Mouse (Mus musculus) MEL (cell line): ENCODE data around the gene Exoc4. TPM values are rescaled to one million over a fixed set of nuclear protein-coding genes. Genes with fewer than 3 reads are reported as not detected.
A peak's percentile ranks its signal among the peaks of the same experiment; 100 is the strongest.

Experiments used
- DNase-seq: peaks from one replicate; pipeline ENCODE4 v3.0.0; 2011; ENCODE audit warnings: low read depth, low spot score
- H3K27ac ChIP-seq: 2 replicates; pipeline ENCODE4 v1.5.1; 2012; ENCODE audit warnings: low read depth, mild to moderate bottlenecking, control low read depth, low read length, moderate library complexity; ENCODE audit not compliant: control insufficient read depth
- H3K27me3 ChIP-seq, 2 experiments: fragments of 150-350 bp in 1 of 2; sonication (generic) in 1 of 2; 2 replicates each; pipeline ENCODE4 v1.6.1; 2012; ENCODE audit warnings: low read length in 2 of 2, mild to moderate bottlenecking in 2 of 2, improper control_type of control experiment in 1 of 2, moderate library complexity in 1 of 2; ENCODE audit not compliant: insufficient read depth in 2 of 2, control insufficient read depth in 1 of 2
- H3K36me3 ChIP-seq, 2 experiments: 2 replicates each; pipeline ENCODE4 v1.6.1; 2012 to 2014; ENCODE audit warnings: low read length in 2 of 2, improper control_type of control experiment in 1 of 2, inconsistent platforms in 1 of 2, mild to moderate bottlenecking in 1 of 2; ENCODE audit not compliant: insufficient read depth in 2 of 2, control insufficient read depth in 1 of 2
- H3K4me1 ChIP-seq, 2 experiments: fragments of 150-350 bp in 1 of 2; sonication (generic) in 1 of 2; 2 replicates each; pipeline ENCODE4 v1.6.1; 2012; ENCODE audit warnings: low read length in 2 of 2, improper control_type of control experiment in 1 of 2, mild to moderate bottlenecking in 1 of 2; ENCODE audit not compliant: insufficient read depth in 2 of 2, control insufficient read depth in 1 of 2
- H3K4me3 ChIP-seq, 2 experiments: fragments of 150-350 bp in 1 of 2; sonication (generic) in 1 of 2; 2 replicates each; pipeline ENCODE4 v1.5.1; 2012; ENCODE audit warnings: low read depth in 2 of 2, low read length in 2 of 2, mild to moderate bottlenecking in 2 of 2, moderate library complexity in 2 of 2, control low read depth in 1 of 2, improper control_type of control experiment in 1 of 2; ENCODE audit not compliant: control insufficient read depth in 1 of 2, insufficient read depth in 1 of 2
- H3K79me2 ChIP-seq: 2 replicates; pipeline ENCODE4 v1.6.1; 2012; ENCODE audit warnings: mild to moderate bottlenecking, low read length, moderate library complexity; ENCODE audit not compliant: control insufficient read depth, poor library complexity, insufficient read depth
- H3K9ac ChIP-seq: 2 replicates; pipeline ENCODE4 v1.6.1; 2012; ENCODE audit warnings: low read depth, mild to moderate bottlenecking, control low read depth, low read length, moderate library complexity; ENCODE audit not compliant: control insufficient read depth, poor library complexity, severe bottlenecking
- H3K9me3 ChIP-seq: fragments of 150-350 bp; sonication (generic); replicated peaks from 2 replicates; pipeline ENCODE4 v1.6.1; 2012; ENCODE audit warnings: mild to moderate bottlenecking, low read length, improper control_type of control experiment, moderate library complexity; ENCODE audit not compliant: insufficient read depth
- CTCF ChIP-seq, 3 experiments: IDR thresholded peaks in 2 of 3; conservative IDR thresholded peaks in 1 of 3; 2 replicates each; pipeline ENCODE4 v1.5.1; 2011 to 2012; ENCODE audit warnings: low read length in 3 of 3, low read depth in 2 of 3, mild to moderate bottlenecking in 2 of 3, improper control_type of control experiment in 1 of 3, inconsistent platforms in 1 of 3, mixed read lengths in 1 of 3, moderate library complexity in 1 of 3; ENCODE audit not compliant: control insufficient read depth in 1 of 3, insufficient read depth in 1 of 3, poor library complexity in 1 of 3, severe bottlenecking in 1 of 3
- EP300 ChIP-seq, 2 experiments: IDR thresholded peaks; 2 replicates each; pipeline ENCODE4 v1.6.1; 2011; ENCODE audit warnings: improper control_type of control experiment in 2 of 2, low read length in 2 of 2, low read depth in 1 of 2, mild to moderate bottlenecking in 1 of 2
- ETS1 ChIP-seq: IDR thresholded peaks from 2 replicates; pipeline ENCODE4 v1.6.1; 2012; ENCODE audit warnings: low read depth, mild to moderate bottlenecking, inconsistent platforms, low read length, improper control_type of control experiment, moderate library complexity
- GABPA ChIP-seq: IDR thresholded peaks from 2 replicates; pipeline ENCODE4 v1.6.1; 2012; ENCODE audit warnings: low read depth, mild to moderate bottlenecking, inconsistent platforms, low read length, improper control_type of control experiment, moderate library complexity
- GATA1 ChIP-seq: IDR thresholded peaks from 2 replicates; pipeline ENCODE4 v1.6.1; 2011; ENCODE audit warnings: low read depth, low read length, improper control_type of control experiment
- HCFC1 ChIP-seq: IDR thresholded peaks from 2 replicates; pipeline ENCODE4 v1.6.1; 2012; ENCODE audit warnings: low read depth, mild to moderate bottlenecking, inconsistent platforms, low read length, improper control_type of control experiment, moderate library complexity
- JUND ChIP-seq: IDR thresholded peaks from 2 replicates; pipeline ENCODE4 v1.6.1; 2011; ENCODE audit warnings: low read depth, mild to moderate bottlenecking, improper control_type of control experiment, low read length
- KAT2A ChIP-seq: conservative IDR thresholded peaks from 2 replicates; pipeline ENCODE4 v1.6.1; 2012; ENCODE audit warnings: low read depth, low read length, improper control_type of control experiment, inconsistent platforms
- MAFK ChIP-seq: IDR thresholded peaks from 2 replicates; pipeline ENCODE4 v1.6.1; 2011; ENCODE audit warnings: low read depth, mild to moderate bottlenecking, low read length, improper control_type of control experiment, borderline replicate concordance
- MAX ChIP-seq: IDR thresholded peaks from 2 replicates; pipeline ENCODE4 v1.6.1; 2011; ENCODE audit warnings: low read length, improper control_type of control experiment
- MAZ ChIP-seq: IDR thresholded peaks from 2 replicates; pipeline ENCODE4 v1.6.1; 2012; ENCODE audit warnings: low read depth, mild to moderate bottlenecking, inconsistent platforms, low read length, improper control_type of control experiment
- MYB ChIP-seq: IDR thresholded peaks from 2 replicates; pipeline ENCODE4 v1.6.1; 2011; ENCODE audit warnings: mild to moderate bottlenecking, low read depth, low read length, improper control_type of control experiment
- MYC ChIP-seq: IDR thresholded peaks from 2 replicates; pipeline ENCODE4 v1.6.1; 2011; ENCODE audit warnings: low read depth, mild to moderate bottlenecking, low read length, improper control_type of control experiment, moderate library complexity
- NRF1 ChIP-seq: IDR thresholded peaks from 2 replicates; pipeline ENCODE4 v1.6.1; 2014; ENCODE audit warnings: low read depth, mild to moderate bottlenecking, inconsistent platforms, low read length, improper control_type of control experiment, moderate library complexity; ENCODE audit not compliant: poor library complexity, insufficient read depth, severe bottlenecking
- POLR2AphosphoS5 ChIP-seq: IDR thresholded peaks from 2 replicates; pipeline ENCODE4 v1.6.1; 2012; ENCODE audit warnings: low read depth, borderline replicate concordance, mild to moderate bottlenecking, inconsistent platforms, low read length, moderate library complexity, mixed read lengths
- RAD21 ChIP-seq: IDR thresholded peaks from 2 replicates; pipeline ENCODE4 v1.6.1; 2011; ENCODE audit warnings: mild to moderate bottlenecking, low read depth, low read length, improper control_type of control experiment
- RCOR1 ChIP-seq: IDR thresholded peaks from 2 replicates; pipeline ENCODE4 v1.6.1; 2012; ENCODE audit warnings: low read depth, mild to moderate bottlenecking, inconsistent platforms, low read length, improper control_type of control experiment
- SMC3 ChIP-seq: IDR thresholded peaks from 2 replicates; pipeline ENCODE4 v1.6.1; 2011; ENCODE audit warnings: low read depth, low read length, improper control_type of control experiment
- TAL1 ChIP-seq: IDR thresholded peaks from 2 replicates; pipeline ENCODE4 v1.6.1; 2012; ENCODE audit warnings: mild to moderate bottlenecking, inconsistent platforms, low read length, moderate library complexity, mixed read lengths
- TBP ChIP-seq: IDR thresholded peaks from 2 replicates; pipeline ENCODE4 v1.8.0; 2011; ENCODE audit warnings: low read depth, low read length, improper control_type of control experiment
- UBTF ChIP-seq: IDR thresholded peaks from 2 replicates; pipeline ENCODE4 v1.6.1; 2012; ENCODE audit warnings: low read depth, mild to moderate bottlenecking, inconsistent platforms, low read length, improper control_type of control experiment, moderate library complexity, borderline replicate concordance; ENCODE audit not compliant: insufficient read depth
- ZC3H11A ChIP-seq: IDR thresholded peaks from 2 replicates; pipeline ENCODE4 v1.6.1; 2012; ENCODE audit warnings: low read depth, mild to moderate bottlenecking, inconsistent platforms, low read length, improper control_type of control experiment
- ZKSCAN1 ChIP-seq: IDR thresholded peaks from 2 replicates; pipeline ENCODE4 v1.6.1; 2012; ENCODE audit warnings: low read depth, mild to moderate bottlenecking, inconsistent platforms, low read length, improper control_type of control experiment, moderate library complexity
- polyA plus RNA-seq, 2 experiments: library from polyadenylated mRNA; stranded (reverse) in 1 of 2; unstranded in 1 of 2; fragments of >175 nt in 1 of 2; fragments of >200 nt in 1 of 2; gene quantifications; 2 replicates each; pipeline versions ENCODE4 v1.2.1 to v1.2.4; 2012; ENCODE audit warnings: low replicate concordance in 2 of 2, low read depth in 1 of 2; ENCODE audit not compliant: insufficient read length in 2 of 2, insufficient read depth in 1 of 2, missing spikeins in 1 of 2
- total RNA-seq: library from RNA; depleted of rRNA; stranded (reverse); fragments of 300-350 nt; gene quantifications from 2 replicates; pipeline ENCODE4 v1.2.3, GENCODE M21; 2012

Exoc4 gene
- total and polyA plus RNA-seq, 3 experiments: 16.4 to 22.6 TPM; not detected in 1

GRCm38 (mm10) chr6:33804775-33805174 is 555.9 kb downstream of the Exoc4 start:
- no peaks in the 10 kb centered on the region for H3K79me2 ChIP-seq
- H3K27me3 ChIP-seq: no peaks in the 10 kb centered on the region
- H3K9ac ChIP-seq: no peak overlapping the region
- DNase-seq: peak; percentile 9
- H3K27ac ChIP-seq: no peak overlapping the region
- TF ChIP-seq HCFC1 (no peak), UBTF (no peak), ZKSCAN1 (no peak), MAX (no peak), ZC3H11A (no peak), GABPA (no peak), RCOR1 (no peak), POLR2AphosphoS5 (no peak), NRF1 (no peak), SMC3 (no peak), RAD21 (no peak), CTCF (IDR thresholded peaks at IDR 0.05 in 2 of 3, conservative IDR thresholded peaks at IDR 0.05 in 1 of 3; ENCODE audit: control insufficient read depth in 1 of 3, insufficient read depth in 1 of 3, low read depth in 2 of 3, low read length in 3 of 3, poor library complexity in 1 of 3, severe bottlenecking in 1 of 3) (no peak), GATA1 (no peak), ETS1 (no peak), JUND (no peak)
- H3K9me3 ChIP-seq: no peaks in the 10 kb centered on the region
- peaks cover 0 to 17% of the 10 kb centered on the region in 2 experiments; a peak in 2 of 4 replicates for H3K36me3 ChIP-seq
- H3K4me3 ChIP-seq: no peak overlapping the region
- peaks cover 0 to 11% of the 10 kb centered on the region in 2 experiments; a peak in 2 of 4 replicates for H3K4me1 ChIP-seq

GRCm38 (mm10) chr6:33806072-33806782 is 557.3 kb downstream of the Exoc4 start:
- H3K9me3 ChIP-seq: no peaks in the 10 kb centered on the region
- DNase-seq: peak; percentile 69
- TF ChIP-seq TBP (peak; percentile 42; the same call in 1 of the 2 replicates), MAZ (no peak), ETS1 (peak; percentile 36; the same call in 1 of the 2 replicates), TAL1 (no peak), RCOR1 (peak; percentile 97), EP300 (IDR thresholded peaks at IDR 0.05; ENCODE audit: low read depth in 1 of 2, low read length in 2 of 2) (peak; percentile 75 to 83), MAFK (0 out of 2 replicates have a peak, but pooled peaks have one; percentile 16), MYB (0 out of 2 replicates have a peak, but pooled peaks have one; percentile 36), MYC (0 out of 2 replicates have a peak, but pooled peaks have one; percentile 34), GATA1 (peak; percentile 77), KAT2A (no peak)
- TF ChIP-seq, all 39 proteins: peak for 8
- Histone ChIP-seq H3K36me3 (peaks cover 0 to 14% of the 10 kb centered on the region in 2 experiments; a peak in 2 of 4 replicates), H3K9ac (no peak overlapping the region), H3K27me3 (no peaks in the 10 kb centered on the region), H3K4me3 (no peak overlapping the region), H3K27ac (no peak overlapping the region), H3K79me2 (no peaks in the 10 kb centered on the region), H3K4me1 (peaks cover 0 to 11% of the 10 kb centered on the region in 2 experiments; a peak in 2 of 4 replicates)
